In genomic region chr6:17696321-17696734, GRCm38 (mm10) we compare ENCODE assay signal across 8 mouse cellular contexts. TPM values are rescaled to one million over a fixed set of nuclear protein-coding genes. Genes with fewer than 3 reads are reported as not detected.
DNase-seq lines count a peak whose midpoint lies in the region; ATAC-seq and TF ChIP-seq lines count a peak whose summit lies in the region.

No protein-coding gene starts in this region.

- no peak for TF ChIP-seq CTCF in thymus, adult 2 months (IDR thresholded peaks at IDR 0.05; ENCODE audit: borderline replicate concordance, control insufficient read depth, extremely low read depth, insufficient read depth, low read length, poor library complexity)
- peak; percentile 43; the same call in 1 of the 2 replicates for TF ChIP-seq CTCF in cerebellum, adult 2 months (IDR thresholded peaks at IDR 0.05; ENCODE audit: borderline replicate concordance, insufficient read depth, low read depth, low read length)
- TF ChIP-seq CTCF in liver, adult 2 months (IDR thresholded peaks at IDR 0.05; ENCODE audit: low read depth, low read length): peak; percentile 60; the same call in 1 of the 2 replicates

- no peaks in the 10 kb centered on the region for H3K27me3 ChIP-seq in thymus, adult 2 months (ENCODE audit: control insufficient read depth, insufficient read depth, low read length)
- H3K27me3 ChIP-seq in cerebellum, adult 2 months (ENCODE audit: control insufficient read depth, insufficient read depth, low read length): no peaks in the 10 kb centered on the region
- no peaks in the 10 kb centered on the region for H3K27me3 ChIP-seq in liver, adult 2 months (ENCODE audit: control insufficient read depth, insufficient read depth, low read length)
- H3K27me3 ChIP-seq in neural tube, embryonic 15.5 days (replicated peaks): no peaks in the 10 kb centered on the region; the same call in none of the 2 replicates

- TF ChIP-seq POLR2A in thymus, adult 2 months (IDR thresholded peaks at IDR 0.05; ENCODE audit: control insufficient read depth, extremely low read depth, insufficient read depth, low read length, poor library complexity): no peak
- no peak for TF ChIP-seq POLR2A in cerebellum, adult 2 months (IDR thresholded peaks at IDR 0.05; ENCODE audit: borderline replicate concordance, insufficient read depth, low read length)
- TF ChIP-seq POLR2A in liver, adult 2 months (IDR thresholded peaks at IDR 0.05; ENCODE audit: extremely low read depth, insufficient read depth, low read length): no peak

- H3K4me3 ChIP-seq in thymus, adult 2 months (ENCODE audit: control insufficient read depth, insufficient read depth, low read length): no peak overlapping the region
- H3K4me3 ChIP-seq in cerebellum, adult 2 months (replicated peaks; ENCODE audit: insufficient read depth, low read depth, low read length): no peak overlapping the region
- no peak overlapping the region for H3K4me3 ChIP-seq in liver, adult 2 months (ENCODE audit: insufficient read depth, low read depth, low read length)
- H3K4me3 ChIP-seq in neural tube, embryonic 15.5 days (replicated peaks): no peak overlapping the region

- ATAC-seq in frontal cortex, adult (ENCODE audit: low TSS enrichment): peak; percentile 78
- no peak for ATAC-seq in neural tube, embryonic 15.5 days (ENCODE audit: low FRiP score)

- peak; percentile 38 for DNase-seq in thymus, adult 2 months
- DNase-seq in thymus, adult 18-20 months: no peak
- peak; percentile 41 to 45 for DNase-seq in cerebellum, adult 2 months
- peak; percentile 31 to 68 for DNase-seq in kidney, adult 8-10 months
- DNase-seq in liver, adult 2 months (ENCODE audit: extremely low read depth, low read depth, low spot score): peak; percentile 40
- DNase-seq in thymus, postnatal 4 days: peak; percentile 55

- H3K79me2 ChIP-seq in liver, adult 2 months (ENCODE audit: control insufficient read depth, insufficient read depth, low read length): peaks cover 25% of the 10 kb centered on the region; the same call in 1 of the 2 replicates

- peaks cover 3% of the 10 kb centered on the region for H3K4me1 ChIP-seq in thymus, adult 2 months (replicated peaks; ENCODE audit: control insufficient read depth, insufficient read depth, low read length)
- H3K4me1 ChIP-seq in cerebellum, adult 2 months (ENCODE audit: control insufficient read depth, insufficient read depth, low read length): no peaks in the 10 kb centered on the region
- peaks cover 3% of the 10 kb centered on the region; the same call in 1 of the 2 replicates for H3K4me1 ChIP-seq in liver, adult 2 months (ENCODE audit: control insufficient read depth, insufficient read depth, low read length)
- peaks cover 11% of the 10 kb centered on the region for H3K4me1 ChIP-seq in neural tube, embryonic 15.5 days

- H3K9me3 ChIP-seq in neural tube, embryonic 15.5 days (replicated peaks): no peaks in the 10 kb centered on the region

- H3K4me2 ChIP-seq in neural tube, embryonic 15.5 days: peak overlapping the region; percentile 30

- WGBS in thymus, adult 2 months: 89% methylated on average over 5 of the region's 5 CpGs
- 53% methylated on average over 5 of the region's 5 CpGs for WGBS in cerebellum, adult 2 months
- 57% methylated on average over 5 of the region's 5 CpGs for WGBS in liver, adult 2 months
- WGBS in neural tube, embryonic 15.5 days: 50% methylated on average over 5 of the region's 5 CpGs

- no peaks in the 10 kb centered on the region for H3K36me3 ChIP-seq in thymus, adult 2 months (ENCODE audit: control insufficient read depth, insufficient read depth, low read length)
- no peaks in the 10 kb centered on the region for H3K36me3 ChIP-seq in liver, adult 2 months (ENCODE audit: control insufficient read depth, insufficient read depth, low read length)
- no peaks in the 10 kb centered on the region for H3K36me3 ChIP-seq in neural tube, embryonic 15.5 days

- no peak overlapping the region for H3K27ac ChIP-seq in thymus, adult 2 months (ENCODE audit: control insufficient read depth, insufficient read depth, low read length)
- no peak overlapping the region for H3K27ac ChIP-seq in cerebellum, adult 2 months (ENCODE audit: insufficient read depth, low read length)
- H3K27ac ChIP-seq in liver, adult 2 months (replicated peaks; ENCODE audit: insufficient read depth, low read depth, low read length): no peak overlapping the region
- no peak overlapping the region for H3K27ac ChIP-seq in neural tube, embryonic 15.5 days (replicated peaks)

- H3K9ac ChIP-seq in liver, adult 2 months (ENCODE audit: low read depth, low read length): no peak overlapping the region
- no peak overlapping the region for H3K9ac ChIP-seq in neural tube, embryonic 15.5 days (replicated peaks)

RNA-seq across cellular contexts. Expression of gene St7, which starts 3.6 kb away (rescaled TPM):
- polyA plus RNA-seq in thymus, adult 2 months (2012; rRNA removed): 8.6 and 9.7 TPM in 2 replicates
- polyA plus RNA-seq in cerebellum, adult 2 months (2012; rRNA removed): 23.8 and 28.2 TPM in 2 replicates
- 8.7 and 8.8 TPM in 2 replicates for total RNA-seq in liver, adult 2 months (2014; rRNA removed)
- polyA plus RNA-seq in liver, adult 2 months (2012; rRNA removed): 5.7 and 7.1 TPM in 2 replicates
- polyA plus RNA-seq in neural tube, embryonic 15.5 days (2015; fragmentation: Nextera tagmentation; extraction: Ambion mirVana): 53.8 and 59.2 TPM in 2 replicates

Comparison
In these comparisons a context has a peak if more than half of its experiments do, and no peak if none do; other contexts are left out.
1. DNase-seq: peak in thymus, adult 2 months (single experiment), cerebellum, adult 2 months (2 of 2), kidney, adult 8-10 months (2 of 2), liver, adult 2 months (single experiment) and thymus, postnatal 4 days (single experiment); none in thymus, adult 18-20 months (0 of 2).